Mouse (Mus musculus) myocyte (in vitro differentiated cells): ENCODE measurements at regions not wholly inside any gene's neighbourhood (a gene's known extent, or its start where the extent isn't known, plus 50 kb on each side); places are given as distances from the start of the nearest gene placed in this dataset.

Source experiments
- POLR2A ChIP-seq: IDR thresholded peaks from one replicate; pipeline ENCODE4 v1.6.1; 2011; ENCODE audit warnings: low read depth, mild to moderate bottlenecking, control low read depth, moderate library complexity; ENCODE audit not compliant: insufficient read length
- TCF3 ChIP-seq: IDR thresholded peaks from one replicate; pipeline ENCODE4 v1.6.1; 2011; ENCODE audit warnings: low read depth, control low read depth; ENCODE audit not compliant: insufficient read length

DNA sequence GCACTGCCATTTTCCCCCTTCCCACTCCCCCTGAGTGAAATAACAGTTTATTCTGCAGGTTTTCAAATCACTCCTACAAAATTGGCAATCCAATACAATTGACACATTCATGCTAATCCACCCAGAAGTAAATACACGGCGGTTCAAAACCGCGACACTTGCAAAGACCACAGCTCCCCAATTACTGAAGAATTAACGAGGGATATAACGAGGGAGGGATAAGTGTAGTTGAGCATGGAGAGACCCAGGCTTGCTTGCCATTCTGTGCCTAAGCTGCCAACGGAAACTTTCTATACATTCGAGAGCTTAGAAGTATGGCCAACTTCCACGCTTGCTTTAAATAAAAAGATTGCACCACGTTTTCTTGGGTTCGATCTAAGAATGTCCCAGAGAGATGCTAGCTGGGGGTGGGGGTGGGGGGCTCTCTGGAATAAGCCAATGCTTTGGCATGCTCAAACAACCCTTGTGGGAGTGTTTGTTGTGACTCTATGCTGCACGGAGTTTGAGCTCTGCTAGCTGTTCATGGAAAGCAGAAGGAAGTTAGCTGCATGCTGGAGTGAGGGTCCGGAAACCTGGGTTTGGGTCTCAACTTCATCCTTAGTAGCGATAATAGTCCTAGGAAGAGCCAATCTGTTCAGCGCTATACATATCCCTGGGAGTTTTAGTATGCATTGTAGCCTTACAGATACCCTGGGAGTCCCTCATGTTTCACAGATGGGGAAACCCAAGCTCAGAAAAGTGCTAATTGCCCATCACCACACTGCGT lies 98.9 kb upstream of the Nrbf2 start:
- TF ChIP-seq POLR2A (no peak), TCF3 (no peak)
